Comparison of ENCODE assay signal across 19 mouse cellular contexts in the genomic region with DNA sequence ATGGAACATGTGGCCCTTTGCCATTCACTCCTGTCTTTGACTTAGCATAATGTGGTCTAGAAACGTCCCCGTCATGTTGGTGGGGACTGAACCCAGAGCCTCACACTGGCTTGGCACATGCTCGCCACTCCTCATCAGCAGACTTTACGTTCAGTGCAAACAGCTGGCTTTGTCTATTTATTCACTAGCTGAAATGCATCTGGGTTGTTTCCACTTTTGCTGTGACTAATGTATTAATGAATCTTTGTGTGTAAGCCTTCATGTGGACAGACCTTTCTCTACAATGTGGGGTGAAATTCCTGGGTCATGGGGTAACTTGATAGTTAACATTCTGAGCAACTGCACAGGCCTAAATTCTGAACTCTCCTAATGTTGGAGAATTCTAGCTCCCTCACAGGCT.
DNase-seq lines count a peak whose midpoint lies in the region; ATAC-seq lines count a peak whose summit lies in the region.
"Had no signal": no experiment of that assay in that cellular context is flagged by ENCODE, and none has a peak within 500 bp of the region (broad histone marks: within the 10 kb centered on the region; RNA-seq: fewer than 3 reads in every experiment).

No protein-coding gene starts in this region.

- H3K9ac ChIP-seq in forebrain, embryonic 11.5 days (ENCODE audit: low read length): no peak overlapping the region
- no peak overlapping the region for H3K9ac ChIP-seq in embryonic facial prominence, embryonic 14.5 days (ENCODE audit: low read depth, low read length)
- H3K9ac ChIP-seq: forebrain, embryonic 15.5 days; heart, embryonic 15.5 days; hindbrain, embryonic 13.5 days had no signal

- no peaks in the 10 kb centered on the region for H3K9me3 ChIP-seq in forebrain, embryonic 11.5 days (ENCODE audit: control insufficient read depth, low read length)
- no peaks in the 10 kb centered on the region for H3K9me3 ChIP-seq in forebrain, embryonic 10.5 days
- H3K9me3 ChIP-seq in embryonic facial prominence, embryonic 14.5 days (ENCODE audit: control insufficient read depth, low read length): no peaks in the 10 kb centered on the region
- H3K9me3 ChIP-seq: forebrain, embryonic 15.5 days; heart, embryonic 15.5 days; hindbrain, embryonic 13.5 days had no signal

- no peak overlapping the region for H3K4me2 ChIP-seq in forebrain, embryonic 11.5 days (ENCODE audit: low read depth, low read length, severe bottlenecking)
- no peak overlapping the region for H3K4me2 ChIP-seq in embryonic facial prominence, embryonic 14.5 days (ENCODE audit: low read depth, low read length)
- H3K4me2 ChIP-seq: forebrain, embryonic 15.5 days; heart, embryonic 11.5 days; heart, embryonic 15.5 days; hindbrain, embryonic 13.5 days had no signal

- peaks cover 8% of the 10 kb centered on the region; the same call in 1 of the 2 replicates for H3K4me1 ChIP-seq in forebrain, embryonic 11.5 days (replicated peaks; ENCODE audit: control insufficient read depth, insufficient read depth, low read length)
- peaks cover 29% of the 10 kb centered on the region for H3K4me1 ChIP-seq in forebrain, embryonic 10.5 days
- H3K4me1 ChIP-seq in embryonic facial prominence, embryonic 14.5 days (ENCODE audit: control insufficient read depth, insufficient read depth, low read length): peaks cover 11% of the 10 kb centered on the region; the same call in 1 of the 2 replicates

- ATAC-seq in forebrain, embryonic 11.5 days (replicated peaks; ENCODE audit: low FRiP score): no peak
- peak; percentile 50; the same call in 1 of the 2 replicates for ATAC-seq in embryonic facial prominence, embryonic 14.5 days (ENCODE audit: low read depth)
- ATAC-seq: forebrain, embryonic 15.5 days; hindbrain, postnatal 0 days had no signal

- 71% methylated on average over 4 of the region's 4 CpGs for WGBS in forebrain, embryonic 11.5 days
- 78% methylated on average over 4 of the region's 4 CpGs for WGBS in forebrain, embryonic 10.5 days
- 37% methylated on average over 4 of the region's 4 CpGs for WGBS in embryonic facial prominence, embryonic 14.5 days

- no peak overlapping the region for H3K27ac ChIP-seq in forebrain, embryonic 11.5 days (ENCODE audit: low read depth, low read length)
- no peak overlapping the region for H3K27ac ChIP-seq in forebrain, embryonic 10.5 days
- H3K27ac ChIP-seq in embryonic facial prominence, embryonic 14.5 days (replicated peaks; ENCODE audit: low read depth, low read length): no peak overlapping the region
- H3K27ac ChIP-seq: forebrain, embryonic 15.5 days; heart, adult 2 months; heart, embryonic 15.5 days; hindbrain, embryonic 13.5 days; hindbrain, postnatal 0 days had no signal

- DNase-seq in forebrain, embryonic 11.5 days (ENCODE audit: low spot score): peak; percentile 37
- no peak for DNase-seq in forebrain, embryonic 10.5 days (ENCODE audit: extremely low spot score, low spot score)
- DNase-seq in embryonic facial prominence, embryonic 14.5 days (ENCODE audit: low spot score): peak; percentile 80
- peak; percentile 41 for DNase-seq in mesoderm, embryonic 11.5 days (ENCODE audit: low read depth, low spot score)
- DNase-seq in yolk sac, embryonic 10.5 days (ENCODE audit: low spot score): no peak
- DNase-seq in gastrocnemius, adult 8-10 months (ENCODE audit: low spot score in 2 of 2): no peak
- DNase-seq: adrenal gland, adult 2 months; adrenal gland, postnatal 25 days; cerebellum, adult 18-20 months; cerebellum, postnatal 14 days; gastrocnemius, postnatal 14 days; heart, adult 2 months; heart, postnatal 14 days had no signal

- no peak overlapping the region for H3K4me3 ChIP-seq in forebrain, embryonic 11.5 days (ENCODE audit: low read depth, low read length)
- no peak overlapping the region for H3K4me3 ChIP-seq in forebrain, embryonic 10.5 days
- no peak overlapping the region for H3K4me3 ChIP-seq in embryonic facial prominence, embryonic 14.5 days (ENCODE audit: low read depth, low read length)
- H3K4me3 ChIP-seq: forebrain, embryonic 15.5 days; heart, adult 2 months; heart, embryonic 15.5 days; hindbrain, embryonic 13.5 days had no signal

- H3K27me3 ChIP-seq in forebrain, embryonic 11.5 days (ENCODE audit: control insufficient read depth, insufficient read depth, low read length): no peaks in the 10 kb centered on the region
- no peaks in the 10 kb centered on the region for H3K27me3 ChIP-seq in forebrain, embryonic 10.5 days (ENCODE audit: poor library complexity, severe bottlenecking)
- H3K27me3 ChIP-seq in embryonic facial prominence, embryonic 14.5 days (replicated peaks; ENCODE audit: control insufficient read depth, insufficient read depth, low read length): no peaks in the 10 kb centered on the region
- H3K27me3 ChIP-seq: CH12.LX; forebrain, embryonic 15.5 days; heart, embryonic 15.5 days had no signal

- H3K36me3 ChIP-seq in forebrain, embryonic 11.5 days (ENCODE audit: control insufficient read depth, insufficient read depth, low read length): no peaks in the 10 kb centered on the region
- no peaks in the 10 kb centered on the region for H3K36me3 ChIP-seq in forebrain, embryonic 10.5 days (replicated peaks)
- H3K36me3 ChIP-seq in embryonic facial prominence, embryonic 14.5 days (ENCODE audit: control insufficient read depth, insufficient read depth, low read length): no peaks in the 10 kb centered on the region
- H3K36me3 ChIP-seq: forebrain, embryonic 15.5 days; heart, embryonic 15.5 days; hindbrain, embryonic 13.5 days had no signal

Comparison
In these comparisons a context has a peak if more than half of its experiments do, and no peak if none do; other contexts are left out.
1. DNase-seq: peak in forebrain, embryonic 11.5 days (single experiment), embryonic facial prominence, embryonic 14.5 days (single experiment) and mesoderm, embryonic 11.5 days (single experiment); none in forebrain, embryonic 10.5 days (single experiment), yolk sac, embryonic 10.5 days (single experiment) and gastrocnemius, adult 8-10 months (0 of 2).